Mouse (Mus musculus): Measurements from ENCODE around the gene Msx2. TPM values are rescaled to one million over a fixed set of nuclear protein-coding genes. Genes with fewer than 3 reads are reported as not detected.

Gene Msx2
- polyA plus RNA-seq (2014; fragmentation: Nextera tagmentation; extraction: Ambion mirVana): 0.61 and 0.78 TPM in 2 replicates

DNA sequence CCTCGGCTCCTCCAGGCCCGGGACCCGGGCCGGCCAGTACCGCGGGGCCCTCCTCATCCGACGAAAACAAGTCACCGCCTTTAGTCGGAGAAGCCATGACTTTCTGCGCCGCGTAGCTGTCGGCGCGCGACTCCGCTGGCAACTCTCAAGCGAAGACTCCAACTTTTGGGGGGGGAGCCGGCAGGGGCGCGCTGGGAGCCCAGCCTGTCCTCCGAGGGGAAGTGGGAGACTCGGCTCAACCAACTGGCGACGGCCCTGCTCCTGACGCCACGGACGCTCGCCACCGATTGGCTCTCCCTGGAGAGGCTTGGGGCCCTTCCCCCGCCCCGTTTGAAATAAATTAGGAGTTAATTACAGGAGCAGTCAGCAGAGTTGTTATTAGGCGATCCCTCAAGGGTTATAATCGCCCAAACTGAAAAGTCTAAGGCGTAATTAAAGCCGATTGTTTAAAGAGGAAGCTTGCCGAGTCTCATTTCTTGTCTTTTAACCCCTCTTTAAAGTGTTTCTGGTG is at the start of gene Msx2:
Gene Msx2, minus strand, starts transcription at position 461 of the 511 bp plus-strand sequence.
- no peak for TF ChIP-seq CTCF (IDR thresholded peaks at IDR 0.05; ENCODE audit: low read depth)
- H3K9ac ChIP-seq: peak within 1 kb of the TSS; percentile 53
- no peaks in the 10 kb centered on the region for H3K4me1 ChIP-seq (ENCODE audit: insufficient read depth)
- ATAC-seq (ENCODE audit: insufficient read depth) (peak; percentile 91), DNase-seq (peak; percentile 89)
- no peaks in the 10 kb centered on the region for H3K36me3 ChIP-seq (ENCODE audit: insufficient read depth)
- H3K9me3 ChIP-seq (ENCODE audit: low read depth, low read length): no peaks in the 10 kb centered on the region
- peaks cover 99% of the 10 kb centered on the region for H3K27me3 ChIP-seq (ENCODE audit: insufficient read depth, low read length)
- no peak within 1 kb of the TSS for H3K27ac ChIP-seq (ENCODE audit: low read depth)
- under 1% methylated on average over 38 of the region's 38 CpGs for WGBS
- peak within 1 kb of the TSS; percentile 54 for H3K4me3 ChIP-seq (ENCODE audit: low read depth, low read length)
- H3K4me2 ChIP-seq: peak within 1 kb of the TSS; percentile 96

DNA sequence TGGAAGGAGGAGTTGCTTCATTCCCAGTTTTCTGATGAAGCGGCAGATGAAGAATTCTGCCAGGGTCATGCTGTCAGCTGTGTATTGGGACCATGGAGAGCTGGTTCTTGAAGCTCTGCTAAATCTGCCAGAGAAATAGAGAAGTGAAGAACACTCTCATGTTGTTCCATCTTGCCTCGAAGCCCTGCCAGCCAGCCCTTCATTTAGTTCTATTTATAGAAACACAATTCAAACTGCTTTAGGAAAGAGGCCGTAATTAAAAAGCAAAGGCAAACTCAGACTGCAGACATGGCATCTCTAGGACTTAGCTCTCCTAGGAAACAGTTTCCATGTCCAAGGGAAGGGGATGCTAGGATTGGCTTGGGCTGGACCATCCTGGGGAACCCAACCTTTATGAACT is 48.6 kb upstream of the Msx2 start:
- no peak for ATAC-seq (ENCODE audit: insufficient read depth)
- TF ChIP-seq CTCF (IDR thresholded peaks at IDR 0.05; ENCODE audit: low read depth): no peak
- no peaks in the 10 kb centered on the region for H3K9me3 ChIP-seq (ENCODE audit: low read depth, low read length)
- DNase-seq: no peak
- H3K4me3 ChIP-seq (ENCODE audit: low read depth, low read length): no peak overlapping the region
- no peaks in the 10 kb centered on the region for H3K27me3 ChIP-seq (ENCODE audit: insufficient read depth, low read length)
- H3K9ac ChIP-seq: no peak overlapping the region
- no peak overlapping the region for H3K27ac ChIP-seq (ENCODE audit: low read depth)
- 58% methylated on average over 3 of the region's 3 CpGs for WGBS
- H3K36me3 ChIP-seq (ENCODE audit: insufficient read depth): no peaks in the 10 kb centered on the region
- no peaks in the 10 kb centered on the region for H3K4me1 ChIP-seq (ENCODE audit: insufficient read depth)
- no peak overlapping the region for H3K4me2 ChIP-seq

DNA sequence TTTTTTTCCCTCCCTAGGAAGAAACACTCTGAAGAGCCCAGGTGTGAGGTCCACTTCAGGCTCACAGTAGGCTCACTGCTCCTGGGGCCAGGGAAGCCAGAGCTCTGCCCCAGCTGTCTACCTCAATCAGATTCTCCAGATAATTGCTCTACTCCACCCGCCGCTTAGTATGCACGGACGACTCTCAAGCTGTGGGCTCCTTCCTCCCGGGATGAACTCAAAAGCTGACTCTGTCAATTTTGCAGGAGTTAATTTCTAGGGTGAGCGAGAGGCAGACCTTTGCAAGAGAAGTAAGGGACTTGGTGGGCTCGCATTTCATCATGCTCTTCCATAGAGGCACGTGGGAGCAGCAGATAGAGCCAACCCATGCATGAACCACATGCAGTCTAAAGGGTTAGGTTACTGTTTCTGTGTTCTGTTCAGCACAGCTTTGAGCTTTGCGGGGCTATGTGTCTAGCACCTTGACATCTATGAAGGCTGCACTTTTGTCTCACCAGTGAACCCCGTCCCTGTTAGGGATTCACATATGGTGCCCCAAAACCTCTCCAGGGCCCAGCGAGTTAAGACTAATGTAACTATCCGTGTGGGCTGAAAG is 47.6 kb upstream of the Msx2 start:
- Histone ChIP-seq H3K9me3 (ENCODE audit: low read depth, low read length) (no peaks in the 10 kb centered on the region), H3K36me3 (ENCODE audit: insufficient read depth) (no peaks in the 10 kb centered on the region), H3K27ac (ENCODE audit: low read depth) (no peak overlapping the region), H3K4me2 (no peak overlapping the region), H3K4me1 (ENCODE audit: insufficient read depth) (no peaks in the 10 kb centered on the region), H3K4me3 (ENCODE audit: low read depth, low read length) (no peak overlapping the region), H3K27me3 (ENCODE audit: insufficient read depth, low read length) (no peaks in the 10 kb centered on the region), H3K9ac (no peak overlapping the region)
- no peak for TF ChIP-seq CTCF (IDR thresholded peaks at IDR 0.05; ENCODE audit: low read depth)
- DNase-seq (no peak), ATAC-seq (ENCODE audit: insufficient read depth) (no peak)
- WGBS: 53% methylated on average over 12 of the region's 12 CpGs

GRCm38 (mm10) chr13:53519727-53520126 is 46.9 kb upstream of the Msx2 start:
- peak; percentile 58 for DNase-seq
- H3K9me3 ChIP-seq (ENCODE audit: low read depth, low read length): no peaks in the 10 kb centered on the region
- no peak for ATAC-seq (ENCODE audit: insufficient read depth)
- WGBS: 28% methylated on average over 8 of the region's 8 CpGs
- no peaks in the 10 kb centered on the region for H3K27me3 ChIP-seq (ENCODE audit: insufficient read depth, low read length)
- no peaks in the 10 kb centered on the region for H3K4me1 ChIP-seq (ENCODE audit: insufficient read depth)
- H3K36me3 ChIP-seq (ENCODE audit: insufficient read depth): no peaks in the 10 kb centered on the region
- H3K4me2 ChIP-seq: no peak overlapping the region
- H3K27ac ChIP-seq (ENCODE audit: low read depth): no peak overlapping the region
- H3K4me3 ChIP-seq (ENCODE audit: low read depth, low read length): no peak overlapping the region
- H3K9ac ChIP-seq: no peak overlapping the region
- TF ChIP-seq CTCF (IDR thresholded peaks at IDR 0.05; ENCODE audit: low read depth): no peak

- no peak for DNase-seq
- Histone ChIP-seq H3K9ac (no peak overlapping the region), H3K36me3 (ENCODE audit: insufficient read depth) (no peaks in the 10 kb centered on the region), H3K27me3 (ENCODE audit: insufficient read depth, low read length) (no peaks in the 10 kb centered on the region), H3K9me3 (ENCODE audit: low read depth, low read length) (no peaks in the 10 kb centered on the region), H3K4me3 (ENCODE audit: low read depth, low read length) (no peak overlapping the region), H3K4me2 (no peak overlapping the region), H3K4me1 (ENCODE audit: insufficient read depth) (no peaks in the 10 kb centered on the region), H3K27ac (ENCODE audit: low read depth) (no peak overlapping the region)
- no peak for ATAC-seq (ENCODE audit: insufficient read depth)
- TF ChIP-seq CTCF (IDR thresholded peaks at IDR 0.05; ENCODE audit: low read depth): no peak
- WGBS: 58% methylated on average over 4 of the region's 4 CpGs
Measured at GRCm38 (mm10) chr13:53518306-53518705, 45.4 kb upstream of the Msx2 start.

DNA sequence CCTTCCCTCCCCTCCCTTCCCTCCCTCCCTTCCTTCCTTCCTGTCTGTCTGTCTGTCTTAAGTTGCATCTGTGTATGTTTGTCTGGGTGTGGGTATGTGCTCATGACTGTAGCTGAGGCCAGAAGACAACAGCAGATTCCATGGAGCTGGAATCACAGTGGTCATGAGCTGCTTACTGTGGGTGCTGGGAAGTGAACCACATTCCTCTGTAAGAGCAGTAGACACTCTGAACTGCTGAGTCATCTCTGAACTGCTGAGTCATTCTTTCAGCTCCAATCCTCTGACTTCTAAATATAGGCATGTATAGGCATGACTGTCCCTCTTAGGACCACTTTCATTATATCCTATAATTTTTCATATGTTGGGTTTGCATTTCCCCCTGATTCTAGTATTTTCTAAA is 41.7 kb upstream of the Msx2 start:
- no peak overlapping the region for H3K4me3 ChIP-seq (ENCODE audit: low read depth, low read length)
- no peaks in the 10 kb centered on the region for H3K36me3 ChIP-seq (ENCODE audit: insufficient read depth)
- DNase-seq (peak; percentile 10), ATAC-seq (ENCODE audit: insufficient read depth) (no peak)
- TF ChIP-seq CTCF (IDR thresholded peaks at IDR 0.05; ENCODE audit: low read depth): no peak
- no peak overlapping the region for H3K9ac ChIP-seq
- H3K27me3 ChIP-seq (ENCODE audit: insufficient read depth, low read length): no peaks in the 10 kb centered on the region
- H3K4me2 ChIP-seq: no peak overlapping the region
- no peak overlapping the region for H3K27ac ChIP-seq (ENCODE audit: low read depth)
- no peaks in the 10 kb centered on the region for H3K4me1 ChIP-seq (ENCODE audit: insufficient read depth)
- H3K9me3 ChIP-seq (ENCODE audit: low read depth, low read length): no peaks in the 10 kb centered on the region

- no peak for TF ChIP-seq CTCF (IDR thresholded peaks at IDR 0.05; ENCODE audit: low read depth)
- H3K27me3 ChIP-seq (ENCODE audit: insufficient read depth, low read length): no peaks in the 10 kb centered on the region
- no peak overlapping the region for H3K9ac ChIP-seq
- WGBS: 77% methylated on average over 2 of the region's 2 CpGs
- no peak overlapping the region for H3K4me3 ChIP-seq (ENCODE audit: low read depth, low read length)
- ATAC-seq (ENCODE audit: insufficient read depth): no peak
- no peaks in the 10 kb centered on the region for H3K36me3 ChIP-seq (ENCODE audit: insufficient read depth)
- no peak for DNase-seq
- H3K27ac ChIP-seq (ENCODE audit: low read depth): no peak overlapping the region
- H3K4me1 ChIP-seq (ENCODE audit: insufficient read depth): no peaks in the 10 kb centered on the region
- no peak overlapping the region for H3K4me2 ChIP-seq
- no peaks in the 10 kb centered on the region for H3K9me3 ChIP-seq (ENCODE audit: low read depth, low read length)
Measured at GRCm38 (mm10) chr13:53511366-53511765, 38.5 kb upstream of the Msx2 start.

Measured in lung, embryonic 14.5 days (tissue).